Mouse (Mus musculus) embryonic fibroblast, embryonic 13.5 days (primary cell): ENCODE measurements around the gene Slc22a30. TPM values are rescaled to one million over a fixed set of nuclear protein-coding genes. Genes with fewer than 3 reads are reported as not detected.
"Not testable (repeated sequence)": the region's sequence is repeated elsewhere in the genome, so short reads cannot be mapped to it uniquely, and the experiment has no call there.

Experiments
- H3K27ac ChIP-seq: 2 replicates; pipeline ENCODE4 v1.5.1; 2012; ENCODE audit warnings: low read length, control low read depth, inconsistent platforms; ENCODE audit not compliant: insufficient read depth
- H3K4me1 ChIP-seq: 2 replicates; pipeline ENCODE4 v1.6.1; 2011; ENCODE audit warnings: low read length; ENCODE audit not compliant: control insufficient read depth, insufficient read depth
- H3K4me3 ChIP-seq: 2 replicates; pipeline ENCODE4 v1.5.1; 2011; ENCODE audit warnings: mild to moderate bottlenecking, control low read depth, low read length; ENCODE audit not compliant: insufficient read depth
- CTCF ChIP-seq: IDR thresholded peaks from 2 replicates; pipeline ENCODE4 v1.5.1; 2011; ENCODE audit warnings: mild to moderate bottlenecking, control low read depth, low read length, moderate library complexity, borderline replicate concordance; ENCODE audit not compliant: insufficient read depth
- POLR2A ChIP-seq: IDR thresholded peaks from 2 replicates; pipeline ENCODE4 v1.6.1; 2011; ENCODE audit warnings: low read depth, mild to moderate bottlenecking, control low read depth, low read length, moderate library complexity
- polyA plus RNA-seq: library from polyadenylated mRNA; stranded (reverse); fragments of >200 nt; gene quantifications from 2 replicates; pipeline ENCODE4 v1.2.4, GENCODE M21; 2011; ENCODE audit warnings: low read depth; ENCODE audit not compliant: missing spikeins, insufficient read length

The Slc22a30 gene
- not detected in 2 replicates for polyA plus RNA-seq

DNA sequence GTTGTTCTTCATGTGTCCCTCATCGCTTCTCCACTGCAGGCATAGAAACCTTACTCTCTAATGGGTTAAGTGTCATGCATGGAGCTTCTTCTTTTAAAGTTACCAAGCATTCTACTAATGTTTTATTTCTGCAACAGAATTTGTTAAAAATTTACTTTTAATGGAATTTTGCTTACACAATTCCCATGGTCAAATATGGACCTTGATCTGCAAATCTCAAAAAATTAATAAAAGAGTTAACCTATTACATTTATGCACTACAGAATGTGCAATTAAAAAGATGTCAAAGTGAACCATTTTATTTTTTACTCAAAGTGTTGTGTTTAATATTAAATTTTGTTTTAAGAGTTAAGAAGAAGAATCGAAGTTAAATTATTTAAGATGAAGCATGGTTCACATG is at the start of gene Slc22a30:
Gene Slc22a30, minus strand, starts transcription at position 101 of the 400 bp plus-strand sequence.
- H3K4me1 ChIP-seq, H3K27ac ChIP-seq, H3K4me3 ChIP-seq: not testable (repeated sequence)

DNA sequence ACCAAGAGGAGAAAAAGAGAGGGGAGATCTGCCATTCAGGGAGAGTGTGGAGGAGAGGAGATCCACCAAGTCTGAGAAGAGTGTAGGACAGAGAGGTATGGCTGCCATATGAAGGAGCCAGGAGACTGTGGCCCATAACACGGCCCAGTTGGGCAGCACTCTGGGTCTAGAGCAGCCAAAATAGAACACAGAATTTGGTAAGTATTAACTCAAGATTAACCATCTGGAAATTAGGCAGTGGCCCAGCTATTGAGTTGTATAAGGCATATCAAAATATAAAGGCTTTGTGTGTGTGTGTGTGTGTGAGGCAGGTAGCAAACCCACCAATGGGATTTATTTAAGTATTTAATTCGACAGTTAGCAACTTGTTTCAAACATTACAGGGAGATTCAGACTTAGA is 43.4 kb upstream of the Slc22a30 start:
- TF ChIP-seq CTCF (no peak), POLR2A (no peak)
- H3K27ac ChIP-seq, result no peak overlapping the region
- H3K4me3 ChIP-seq, result no peak overlapping the region
- no peaks in the 10 kb centered on the region for H3K4me1 ChIP-seq

DNA sequence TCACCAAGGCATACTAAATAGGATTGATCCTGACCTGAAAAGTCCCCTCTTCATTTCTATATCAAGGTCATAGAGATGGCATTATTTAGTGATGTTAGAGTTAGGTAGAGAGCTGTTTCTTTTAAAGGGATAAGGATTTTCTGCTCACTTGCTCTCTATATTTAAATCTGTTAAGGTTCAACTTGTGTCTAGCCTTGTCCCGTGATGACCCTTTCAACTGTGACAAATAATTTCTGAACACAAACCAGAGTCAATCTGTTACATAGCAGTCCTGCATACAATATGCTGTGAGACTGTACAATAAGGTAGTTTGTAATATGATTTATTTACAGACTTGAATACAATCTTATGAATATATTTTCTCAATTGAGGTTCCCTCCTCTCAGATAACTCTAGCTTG is 42.6 kb upstream of the Slc22a30 start:
- Histone ChIP-seq H3K4me1 (no peaks in the 10 kb centered on the region), H3K4me3 (no peak overlapping the region), H3K27ac (no peak overlapping the region)
- TF ChIP-seq POLR2A (no peak), CTCF (no peak)

DNA sequence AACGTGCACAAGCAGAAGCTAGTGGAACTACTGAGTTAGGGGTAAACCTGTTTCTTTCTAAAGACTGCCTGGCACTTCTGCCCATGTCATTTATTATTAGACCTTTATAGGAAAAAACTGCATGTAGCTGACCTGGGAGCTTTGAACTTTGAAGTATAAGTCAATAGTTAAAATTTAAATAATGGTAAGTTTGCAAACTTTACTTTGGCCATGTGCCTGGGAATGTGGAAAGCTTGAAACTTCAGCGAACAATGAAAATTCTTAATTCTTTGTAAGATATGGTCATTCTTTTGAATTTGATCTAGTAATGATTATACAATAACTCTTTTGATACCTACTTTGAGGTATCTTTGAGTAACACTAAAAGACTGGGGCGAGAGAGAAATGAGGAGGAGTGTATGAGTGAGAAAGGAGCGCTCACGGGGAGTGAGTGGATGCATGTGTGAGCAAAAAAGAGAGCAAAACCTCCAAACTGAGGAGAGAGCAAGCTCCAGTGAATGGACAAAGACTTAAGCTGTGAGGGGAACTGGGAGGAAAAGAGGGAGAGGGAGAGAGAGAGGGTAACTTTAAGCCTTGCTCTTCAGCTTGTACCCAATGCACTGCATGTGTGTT is 26.2 kb upstream of the Slc22a30 start:
- Histone ChIP-seq H3K27ac (no peak overlapping the region), H3K4me3 (no peak overlapping the region), H3K4me1 (no peaks in the 10 kb centered on the region)
- no peak for TF ChIP-seq CTCF
- TF ChIP-seq POLR2A, result no peak

DNA sequence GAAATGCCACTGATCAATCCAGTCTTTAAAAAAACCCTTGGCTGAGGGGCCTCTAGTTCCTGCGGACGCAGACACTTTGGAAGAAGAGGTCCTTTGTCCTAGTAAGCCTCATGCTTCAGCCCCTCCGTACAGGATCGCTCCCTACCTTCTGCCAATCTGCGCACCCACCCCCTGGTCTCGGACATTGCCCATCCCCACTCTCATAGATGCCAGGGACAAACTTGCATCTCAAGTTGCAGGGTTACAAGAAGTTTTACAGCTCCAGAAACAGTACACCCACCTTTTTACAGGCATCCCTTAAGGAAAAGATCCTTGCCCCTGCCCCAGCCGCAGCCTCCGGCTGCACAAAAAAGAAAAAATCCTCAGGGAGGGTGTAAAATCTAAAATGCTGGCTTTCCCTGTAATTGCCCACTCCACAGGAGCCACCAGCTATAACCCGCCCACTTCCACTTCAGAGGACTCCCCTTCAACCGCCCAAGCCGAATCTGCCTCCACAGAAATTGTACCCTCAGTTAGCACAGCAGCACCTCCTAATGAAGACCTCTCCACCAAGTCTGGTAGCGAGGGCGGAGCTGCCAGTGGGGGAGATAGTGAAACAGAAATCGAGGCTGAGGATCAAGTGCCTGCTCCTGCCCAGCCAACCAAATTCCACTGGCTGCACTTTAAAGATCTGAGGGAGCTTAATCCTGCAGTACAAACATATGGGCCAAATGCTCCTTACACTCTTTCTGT is 2.5 kb upstream of the Slc22a30 start:
- not testable (repeated sequence) for H3K4me1 ChIP-seq, H3K27ac ChIP-seq, H3K4me3 ChIP-seq

Other genes with a start within 250 kb of the Slc22a30 start
- not detected in 2 replicates for gene Slc22a29, start 186.2 kb downstream of the Slc22a30 start, polyA plus RNA-seq
- gene Slc22a8, start 186.1 kb upstream of the Slc22a30 start, polyA plus RNA-seq, result not detected in 2 replicates
- not detected in 2 replicates for gene Slc22a6, start 212.9 kb upstream of the Slc22a30 start, polyA plus RNA-seq